Mouse (Mus musculus) mouse trophoblast stem cell (cell line): ENCODE data around the gene Des.

Source experiments
- in situ Hi-C, 2 experiments: fragments of 300-500 bp; cut with MseI, MboI; formaldehyde crosslinking; loops; 2 replicates in 1 of 2; 3 replicates in 1 of 2; pipeline ENCODE4 v1.15.1; 2025

Gene Des

DNA sequence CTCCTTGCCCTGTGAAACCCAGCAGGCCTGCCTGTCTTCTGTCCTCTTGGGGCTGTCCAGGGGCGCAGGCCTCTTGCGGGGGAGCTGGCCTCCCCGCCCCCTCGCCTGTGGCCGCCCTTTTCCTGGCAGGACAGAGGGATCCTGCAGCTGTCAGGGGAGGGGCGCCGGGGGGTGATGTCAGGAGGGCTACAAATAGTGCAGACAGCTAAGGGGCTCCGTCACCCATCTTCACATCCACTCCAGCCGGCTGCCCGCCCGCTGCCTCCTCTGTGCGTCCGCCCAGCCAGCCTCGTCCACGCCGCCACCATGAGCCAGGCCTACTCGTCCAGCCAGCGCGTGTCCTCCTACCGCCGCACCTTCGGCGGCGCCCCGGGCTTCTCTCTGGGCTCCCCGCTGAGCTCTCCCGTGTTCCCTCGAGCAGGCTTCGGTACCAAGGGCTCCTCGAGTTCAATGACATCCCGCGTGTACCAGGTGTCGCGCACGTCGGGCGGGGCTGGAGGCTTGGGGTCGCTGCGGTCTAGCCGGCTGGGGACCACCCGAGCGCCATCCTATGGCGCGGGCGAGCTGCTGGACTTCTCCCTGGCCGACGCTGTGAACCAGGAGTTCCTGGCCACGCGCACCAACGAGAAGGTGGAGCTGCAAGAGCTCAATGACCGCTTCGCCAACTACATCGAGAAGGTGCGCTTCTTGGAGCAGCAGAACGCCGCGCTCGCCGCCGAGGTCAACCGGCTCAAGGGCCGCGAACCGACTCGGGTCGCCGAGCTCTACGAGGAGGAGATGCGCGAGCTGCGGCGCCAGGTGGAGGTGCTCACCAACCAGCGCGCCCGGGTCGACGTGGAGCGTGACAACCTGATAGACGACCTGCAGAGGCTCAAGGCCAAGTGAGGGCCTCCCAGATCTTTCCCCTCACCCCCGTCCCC is at the start of gene Des:
Gene Des, plus strand, starts transcription at position 218 of the 920 bp plus-strand sequence.
- in situ Hi-C loops = no loop called here

GRCm38 (mm10) chr1:75311694-75312093 is 48.4 kb upstream of the Des start:
- in situ Hi-C loops = no loop called here

GRCm38 (mm10) chr1:75315011-75315410 is 45.1 kb upstream of the Des start:
- in situ Hi-C loops = no loop called here

DNA sequence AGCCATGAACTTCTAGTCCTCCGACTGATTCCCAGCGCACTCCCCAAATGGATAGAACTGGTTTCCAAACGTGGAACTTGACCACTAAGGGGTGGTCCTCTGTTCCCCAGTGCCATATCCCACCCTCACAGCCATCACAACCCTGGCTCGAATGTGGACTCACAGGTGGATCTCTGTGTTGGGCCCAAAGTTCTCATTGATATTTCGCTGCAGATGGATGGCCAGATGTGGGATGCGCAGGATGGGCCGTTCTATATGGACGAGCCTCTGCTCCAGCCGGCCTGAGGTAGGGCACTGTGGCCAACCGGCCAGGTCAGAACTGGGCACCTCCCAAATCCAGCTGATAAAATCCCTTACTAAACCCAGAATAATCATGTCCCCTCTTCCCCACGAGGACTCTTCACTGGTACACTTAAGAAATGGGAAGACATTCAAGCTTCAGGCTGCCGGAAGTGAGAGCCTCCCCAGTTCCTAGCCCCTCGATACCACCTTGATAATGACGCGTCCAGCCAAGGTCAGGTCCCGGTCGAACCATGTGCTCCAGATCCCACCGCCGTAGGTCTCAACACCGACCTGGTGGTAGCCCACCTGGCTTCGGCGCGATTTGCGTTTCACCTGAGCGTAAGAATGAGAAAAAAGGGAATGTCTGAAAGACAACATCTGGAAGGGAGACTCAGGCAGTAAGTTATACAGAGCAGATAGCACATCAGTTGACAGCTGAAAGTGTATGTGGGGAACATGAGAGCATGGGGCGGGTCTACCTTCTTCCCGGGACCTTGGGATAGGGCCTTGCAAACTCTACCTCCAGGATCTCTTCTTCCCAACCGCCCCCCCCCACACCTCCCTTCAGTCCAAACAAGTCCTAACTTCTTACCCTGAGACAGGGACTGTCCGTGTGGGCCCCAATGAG is 44.4 kb upstream of the Des start:
- in situ Hi-C loops = no loop called here

- in situ Hi-C loops = no loop called here
Observed at GRCm38 (mm10) chr1:75316861-75317240, 43.3 kb upstream of the Des start.

- in situ Hi-C loops = no loop called here
Observed at GRCm38 (mm10) chr1:75317241-75318201, 42.6 kb upstream of the Des start, which contains the start of gene Dnpep. Dnpep (minus strand) TSS chr1:75317990.

DNA sequence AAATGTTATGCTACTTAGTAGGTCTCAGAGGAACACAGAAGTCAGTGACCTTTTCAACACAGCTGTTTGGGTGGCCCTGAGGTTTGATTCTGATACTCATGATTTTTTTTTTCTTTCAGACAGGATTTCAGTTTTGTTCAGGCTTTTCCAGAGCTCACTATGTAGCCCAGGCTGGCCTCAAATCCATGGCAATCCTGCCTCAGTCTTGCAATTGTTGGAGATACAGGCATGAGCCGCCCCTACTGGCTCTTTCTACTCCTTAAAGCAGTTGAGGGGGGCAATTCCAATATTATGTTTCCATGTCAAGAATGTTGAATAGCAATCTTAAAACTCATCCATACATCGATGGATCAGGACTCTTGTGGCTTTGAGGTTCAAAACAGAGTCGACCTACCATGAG is 41.8 kb upstream of the Des start:
- in situ Hi-C loops = no loop called here

- in situ Hi-C loops = no loop called here
Observed at GRCm38 (mm10) chr1:75318736-75319135, 41.4 kb upstream of the Des start.

DNA sequence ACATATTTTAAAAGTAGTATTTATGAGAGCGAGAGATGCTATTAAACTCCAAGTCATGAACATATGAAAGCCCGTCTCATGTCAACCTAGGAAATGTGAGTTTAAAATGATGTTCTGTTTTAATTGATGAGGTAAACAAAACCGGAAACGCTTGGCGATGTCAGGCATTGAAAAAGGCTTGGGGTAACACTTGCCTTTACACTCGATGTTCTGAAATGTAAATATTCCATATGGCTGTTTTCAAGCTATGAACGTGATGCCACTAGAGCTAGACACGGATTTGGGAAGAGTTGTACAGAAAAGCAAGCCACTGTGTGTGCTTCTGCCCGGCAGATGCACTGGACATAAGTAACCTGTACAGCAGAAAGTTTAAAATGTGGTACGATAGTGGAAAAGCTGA is 41.0 kb upstream of the Des start:
- in situ Hi-C loops = no loop called here

DNA sequence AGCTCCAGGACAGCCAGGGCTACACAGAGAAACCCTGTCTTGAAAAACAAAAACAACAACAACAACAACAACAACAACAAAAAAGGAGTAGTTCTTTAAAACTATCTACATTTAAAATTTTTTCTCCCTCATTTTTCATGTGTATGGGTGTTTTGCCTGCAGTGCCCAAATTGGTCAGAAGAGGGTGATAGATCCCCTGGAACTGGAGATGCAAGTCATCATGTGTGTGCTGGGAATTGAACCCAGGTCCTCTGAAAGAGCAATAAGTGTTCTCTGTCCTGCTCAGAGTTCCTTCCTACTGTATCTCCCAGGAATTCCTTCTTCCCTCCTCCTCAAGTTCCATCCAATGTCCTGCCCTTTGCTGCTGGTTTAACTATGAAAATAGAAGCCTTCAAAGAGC is 32.7 kb upstream of the Des start:
- in situ Hi-C loops = no loop called here

DNA sequence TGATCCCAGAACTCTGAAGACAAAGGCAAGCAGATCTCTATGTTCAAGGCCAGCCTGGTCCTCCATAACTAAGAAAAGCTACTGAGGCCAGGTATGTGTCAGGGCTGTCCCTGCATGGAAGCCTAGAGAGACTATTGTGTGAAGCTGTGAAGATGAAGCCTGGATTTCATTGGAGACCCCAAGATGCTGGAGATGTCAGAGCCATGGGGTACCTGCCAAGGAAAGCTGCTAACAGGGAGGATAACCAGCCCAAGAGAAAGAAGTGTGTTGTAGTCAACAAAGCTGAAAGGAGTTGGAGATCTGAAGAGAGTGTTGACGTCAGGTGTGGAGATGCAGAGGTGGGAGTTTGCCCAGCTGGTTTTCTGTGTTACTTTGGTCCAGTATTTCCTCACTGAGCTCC is 28.9 kb upstream of the Des start:
- in situ Hi-C loops = no loop called here

DNA sequence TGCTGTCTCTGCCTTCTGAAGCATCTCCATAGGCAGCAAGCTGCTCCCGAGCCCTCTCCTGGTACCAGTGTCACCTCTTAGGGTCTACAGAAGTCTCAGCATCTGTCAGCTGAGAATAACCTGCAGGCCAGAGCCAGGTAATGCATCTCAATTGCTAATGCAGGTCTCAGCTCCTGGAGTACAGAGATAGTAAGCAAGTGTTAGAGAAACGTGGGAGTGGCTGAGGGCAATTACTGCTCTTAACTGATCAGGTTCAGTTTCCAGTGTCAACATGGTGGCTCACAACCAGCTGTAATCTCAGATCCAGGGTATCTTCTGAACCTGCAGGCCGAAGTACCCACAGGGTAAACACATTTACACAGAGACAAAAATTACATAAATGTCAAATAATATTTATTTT is 23.7 kb upstream of the Des start:
- in situ Hi-C loops = no loop called here

- in situ Hi-C loops = no loop called here
Observed at GRCm38 (mm10) chr1:75337097-75337496, 23.0 kb upstream of the Des start.

- in situ Hi-C loops = no loop called here
Observed at GRCm38 (mm10) chr1:75338091-75338694, 21.9 kb upstream of the Des start.

DNA sequence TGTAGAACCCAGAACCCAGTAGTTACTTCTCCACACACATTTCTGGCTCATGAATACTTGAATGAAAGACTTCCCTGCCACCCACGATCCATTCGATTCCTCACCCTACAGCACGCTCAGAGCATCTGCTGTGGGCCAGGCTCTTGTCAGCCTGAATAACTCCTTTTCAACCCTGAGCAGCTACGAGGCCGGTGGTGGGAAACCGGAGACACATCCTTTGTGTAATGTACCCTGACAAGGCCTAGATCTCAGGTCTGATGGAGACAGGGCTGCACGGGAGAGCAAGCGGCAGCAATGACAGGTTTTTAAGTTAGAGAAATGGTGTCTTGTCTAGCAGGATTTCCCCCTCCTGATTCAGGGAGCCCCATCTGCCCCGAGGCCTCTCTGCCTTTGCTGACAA is 20.8 kb upstream of the Des start:
- in situ Hi-C loops = no loop called here

DNA sequence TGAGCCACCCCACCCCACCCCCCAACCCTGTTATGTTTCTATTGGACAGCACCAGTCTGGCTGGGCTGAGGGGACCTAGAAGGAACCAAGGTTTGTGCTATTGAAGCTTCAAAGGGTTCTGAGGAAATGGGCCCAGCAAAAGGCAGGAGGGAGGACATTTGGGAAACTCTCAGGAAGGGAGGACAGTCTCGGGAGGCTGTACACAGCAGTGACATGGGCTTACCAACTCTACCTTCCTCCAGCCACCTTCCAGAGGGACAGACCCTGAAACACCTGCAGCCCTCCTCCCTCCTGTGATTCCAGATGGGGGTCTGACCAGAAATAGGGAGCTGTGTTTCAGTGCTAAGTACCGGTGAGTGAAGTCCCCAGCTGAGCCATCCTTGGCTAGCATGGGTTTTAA is 19.6 kb upstream of the Des start:
- in situ Hi-C loops = loop anchor here (10.0 kb wide), 1 partner anchor 124 kb away; no protein-coding TSS in a partner anchor

- in situ Hi-C loops = loop anchor here (10.0 kb wide), 1 partner anchor 122 kb away; no protein-coding TSS in a partner anchor
Observed at GRCm38 (mm10) chr1:75342874-75343416, 17.2 kb upstream of the Des start.

GRCm38 (mm10) chr1:75344291-75345035 is 15.7 kb upstream of the Des start:
- in situ Hi-C loops = loop anchor here (10.0 kb wide), 1 partner anchor 120 kb away; no protein-coding TSS in a partner anchor
